Mouse (Mus musculus): ENCODE data around the gene Ybx2.
A peak's percentile ranks its signal among the peaks of the same experiment; 100 is the strongest.
"Not testable (repeated sequence)": the region's sequence is repeated elsewhere in the genome, so short reads cannot be mapped to it uniquely, and the experiment has no call there.

The Ybx2 gene

GRCm38 (mm10) chr11:69914917-69915430, 20.6 kb upstream of the Ybx2 start:
- no peak for DNase-seq (ENCODE audit: low spot score)

GRCm38 (mm10) chr11:69915667-69916627, 19.6 kb upstream of the Ybx2 start:
- DNase-seq (ENCODE audit: low spot score), result no peak

- not testable (repeated sequence) for DNase-seq (ENCODE audit: low spot score)
These were observed 18.8 kb upstream of the Ybx2 start for GRCm38 (mm10) chr11:69916652-69917378.

GRCm38 (mm10) chr11:69917379-69917948, 18.1 kb upstream of the Ybx2 start:
- DNase-seq (ENCODE audit: low spot score), result no peak

GRCm38 (mm10) chr11:69918118-69918517, 17.5 kb upstream of the Ybx2 start:
- DNase-seq (ENCODE audit: low spot score), result no peak

GRCm38 (mm10) chr11:69919053-69919452, 16.5 kb upstream of the Ybx2 start:
- DNase-seq (ENCODE audit: low spot score), result no peak

- no peak for DNase-seq (ENCODE audit: low spot score)
These were observed 15.8 kb upstream of the Ybx2 start for GRCm38 (mm10) chr11:69919661-69920265.

GRCm38 (mm10) chr11:69920266-69921031, 15.1 kb upstream of the Ybx2 start:
- no peak for DNase-seq (ENCODE audit: low spot score)

- DNase-seq (ENCODE audit: low spot score), result peak; percentile 100
These were observed 14.2 kb upstream of the Ybx2 start, which contains the start of gene Eif5a for GRCm38 (mm10) chr11:69921114-69922011. TSS of gene Eif5a (minus strand) at chr11:69921958.

GRCm38 (mm10) chr11:69922012-69922756, 13.4 kb upstream of the Ybx2 start:
- DNase-seq (ENCODE audit: low spot score), result no peak

GRCm38 (mm10) chr11:69922796-69923195, 12.8 kb upstream of the Ybx2 start:
- no peak for DNase-seq (ENCODE audit: low spot score)

- no peak for DNase-seq (ENCODE audit: low spot score)
These were observed 8.1 kb upstream of the Ybx2 start for GRCm38 (mm10) chr11:69927501-69927900.

- no peak for DNase-seq (ENCODE audit: low spot score)
These were observed 5.9 kb upstream of the Ybx2 start for GRCm38 (mm10) chr11:69929712-69930111.

GRCm38 (mm10) chr11:69930176-69930575, 5.4 kb upstream of the Ybx2 start:
- not testable (repeated sequence) for DNase-seq (ENCODE audit: low spot score)

GRCm38 (mm10) chr11:69930967-69931537, 4.5 kb upstream of the Ybx2 start:
- no peak for DNase-seq (ENCODE audit: low spot score)

- DNase-seq (ENCODE audit: low spot score), result no peak
These were observed 3.8 kb upstream of the Ybx2 start for GRCm38 (mm10) chr11:69931769-69932168.

GRCm38 (mm10) chr11:69932254-69932653, 3.3 kb upstream of the Ybx2 start:
- DNase-seq (ENCODE audit: low spot score), result no peak

- DNase-seq (ENCODE audit: low spot score), result no peak
These were observed 2.5 kb upstream of the Ybx2 start for GRCm38 (mm10) chr11:69933066-69933465.

- peak; percentile 96 for DNase-seq (ENCODE audit: low spot score)
These were observed 1.4 kb upstream of the Ybx2 start for GRCm38 (mm10) chr11:69934169-69934568.

All from ovary, postnatal 14 days (tissue).